Mouse (Mus musculus): Measurements from ENCODE around the gene Med28.

GRCm38 (mm10) chr5:45512908-45513307, 7.1 kb upstream of the Med28 start:
- TF ChIP-seq CTCF (IDR thresholded peaks at IDR 0.05; ENCODE audit: extremely low read depth, insufficient read depth, insufficient read length, insufficient replicate concordance): no peak
- no peak for TF ChIP-seq POLR2A (IDR thresholded peaks at IDR 0.05; ENCODE audit: low read depth, low read length)
